Mouse (Mus musculus) stomach, embryonic 15.5 days (tissue): Measurements from ENCODE around the gene Cfd. TPM values are rescaled to one million over a fixed set of nuclear protein-coding genes. Genes with fewer than 3 reads are reported as not detected.

ENCODE experiments used
- ATAC-seq: fragments of 200-750 bp; cut with Nextera tagmentation; 2 replicates; pipeline ENCODE4 v1.8.0; 2017; ENCODE audit warnings: low read depth, moderate number of reproducible peaks, moderate TSS enrichment; ENCODE audit not compliant: insufficient read depth, low FRiP score
- H3K27ac ChIP-seq: fragments of 300-500 bp; sonication (generic); 2 replicates; pipeline ENCODE4 v1.5.1; 2015; ENCODE audit warnings: mild to moderate bottlenecking, inconsistent platforms
- H3K27me3 ChIP-seq: fragments of 300-500 bp; sonication (generic); replicated peaks from 2 replicates; pipeline ENCODE4 v1.6.1; 2015; ENCODE audit warnings: inconsistent platforms
- H3K36me3 ChIP-seq: fragments of 300-500 bp; sonication (generic); 2 replicates; pipeline ENCODE4 v1.6.1; 2015; ENCODE audit warnings: inconsistent platforms
- H3K4me1 ChIP-seq: fragments of 300-500 bp; sonication (generic); 2 replicates; pipeline ENCODE4 v1.6.1; 2015; ENCODE audit warnings: inconsistent platforms
- H3K4me2 ChIP-seq: fragments of 300-500 bp; sonication (generic); 2 replicates; pipeline ENCODE4 v1.6.1; 2015; ENCODE audit warnings: mild to moderate bottlenecking, inconsistent platforms
- H3K4me3 ChIP-seq: fragments of 300-500 bp; sonication (generic); replicated peaks from 2 replicates; pipeline ENCODE4 v1.5.1; 2015; ENCODE audit warnings: inconsistent platforms
- H3K9ac ChIP-seq: fragments of 300-500 bp; sonication (generic); 2 replicates; pipeline ENCODE4 v1.6.1; 2015; ENCODE audit warnings: inconsistent platforms
- H3K9me3 ChIP-seq: fragments of 300-500 bp; sonication (generic); 2 replicates; pipeline ENCODE4 v1.6.1; 2016; ENCODE audit warnings: inconsistent platforms
- WGBS: fragments of 180-500 bp; shearing (Covaris S2); methylation state at CpG from one replicate; pipeline ENCODE4 v1.1.7; 2015; 5-methylcytosine and 5-hydroxymethylcytosine counted together
- polyA plus RNA-seq: library from polyadenylated mRNA; unstranded; fragments of >200 nt; fragmentation: Nextera tagmentation; extraction: Ambion mirVana; gene quantifications from 2 replicates; pipeline ENCODE4 v1.2.1, GENCODE M21; 2015

The Cfd gene
- polyA plus RNA-seq, 1 experiment from 2014 or later, result not detected

GRCm38 (mm10) chr10:79932736-79933135, 42.1 kb downstream of the Cfd start:
- Histone ChIP-seq H3K36me3 (peaks cover 8% of the 10 kb centered on the region; the same call in 1 of the 2 replicates), H3K4me1 (peaks cover 63% of the 10 kb centered on the region), H3K4me2 (peak overlapping the region; percentile 2; the same call in 1 of the 2 replicates), H3K9me3 (no peaks in the 10 kb centered on the region), H3K27me3 (no peaks in the 10 kb centered on the region), H3K27ac (peak overlapping the region; percentile 62; the same call in 1 of the 2 replicates), H3K4me3 (no peak overlapping the region), H3K9ac (no peak overlapping the region)
- no peak for ATAC-seq
- WGBS, result 24% methylated on average over 8 of the region's 8 CpGs

- ATAC-seq, result no peak
- H3K4me2 ChIP-seq, result peak overlapping the region; percentile 2; the same call in 1 of the 2 replicates
- no peak overlapping the region for H3K4me3 ChIP-seq
- peaks cover 8% of the 10 kb centered on the region; the same call in 1 of the 2 replicates for H3K36me3 ChIP-seq
- WGBS, result 54% methylated on average over 9 of the region's 9 CpGs
- H3K9me3 ChIP-seq, result no peaks in the 10 kb centered on the region
- H3K4me1 ChIP-seq, result peaks cover 64% of the 10 kb centered on the region
- H3K9ac ChIP-seq, result no peak overlapping the region
- peak overlapping the region; percentile 62; the same call in 1 of the 2 replicates for H3K27ac ChIP-seq
- no peaks in the 10 kb centered on the region for H3K27me3 ChIP-seq
Observed at GRCm38 (mm10) chr10:79933145-79933679, 42.6 kb downstream of the Cfd start.

- peaks cover 62% of the 10 kb centered on the region for H3K4me1 ChIP-seq
- no peaks in the 10 kb centered on the region for H3K9me3 ChIP-seq
- no peaks in the 10 kb centered on the region for H3K27me3 ChIP-seq
- WGBS, result 74% methylated on average over 6 of the region's 6 CpGs
- H3K36me3 ChIP-seq, result peaks cover 8% of the 10 kb centered on the region; the same call in 1 of the 2 replicates
- no peak for ATAC-seq
- no peak overlapping the region for H3K4me3 ChIP-seq
- H3K4me2 ChIP-seq, result 0 out of 2 replicates have a peak overlapping the region, but pooled peaks have one; percentile 4
- peak overlapping the region; percentile 62 for H3K27ac ChIP-seq
- no peak overlapping the region for H3K9ac ChIP-seq
Observed at GRCm38 (mm10) chr10:79933861-79934260, 43.2 kb downstream of the Cfd start.

GRCm38 (mm10) chr10:79934272-79934721, 43.6 kb downstream of the Cfd start:
- Histone ChIP-seq H3K27ac (peak overlapping the region; percentile 62), H3K4me1 (peaks cover 58% of the 10 kb centered on the region), H3K9ac (no peak overlapping the region), H3K4me3 (no peak overlapping the region), H3K36me3 (peaks cover 8% of the 10 kb centered on the region; the same call in 1 of the 2 replicates), H3K9me3 (no peaks in the 10 kb centered on the region), H3K27me3 (no peaks in the 10 kb centered on the region), H3K4me2 (0 out of 2 replicates have a peak overlapping the region, but pooled peaks have one; percentile 4)
- ATAC-seq, result no peak
- 44% methylated on average over 13 of the region's 13 CpGs for WGBS

- Histone ChIP-seq H3K27ac (no peak overlapping the region), H3K4me3 (no peak overlapping the region), H3K4me2 (no peak overlapping the region), H3K4me1 (peaks cover 54% of the 10 kb centered on the region), H3K9me3 (no peaks in the 10 kb centered on the region), H3K9ac (no peak overlapping the region), H3K36me3 (peaks cover 8% of the 10 kb centered on the region; the same call in 1 of the 2 replicates), H3K27me3 (no peaks in the 10 kb centered on the region)
- no peak for ATAC-seq
- 82% methylated on average over 16 of the region's 16 CpGs for WGBS
Observed at GRCm38 (mm10) chr10:79934794-79935569, 44.3 kb downstream of the Cfd start.

GRCm38 (mm10) chr10:79936284-79936910, 45.7 kb downstream of the Cfd start:
- H3K4me3 ChIP-seq, result no peak overlapping the region
- no peaks in the 10 kb centered on the region for H3K27me3 ChIP-seq
- 59% methylated on average over 10 of the region's 10 CpGs for WGBS
- peaks cover 8% of the 10 kb centered on the region; the same call in 1 of the 2 replicates for H3K36me3 ChIP-seq
- peak overlapping the region; percentile 26 for H3K4me2 ChIP-seq
- peak overlapping the region; percentile 63 for H3K27ac ChIP-seq
- H3K4me1 ChIP-seq, result peaks cover 53% of the 10 kb centered on the region
- ATAC-seq, result no peak
- H3K9me3 ChIP-seq, result no peaks in the 10 kb centered on the region
- no peak overlapping the region for H3K9ac ChIP-seq

- H3K27me3 ChIP-seq, result no peaks in the 10 kb centered on the region
- no peak overlapping the region for H3K9ac ChIP-seq
- H3K4me2 ChIP-seq, result peak overlapping the region; percentile 26
- peaks cover 47% of the 10 kb centered on the region for H3K4me1 ChIP-seq
- H3K9me3 ChIP-seq, result no peaks in the 10 kb centered on the region
- peaks cover 5% of the 10 kb centered on the region; the same call in 1 of the 2 replicates for H3K36me3 ChIP-seq
- no peak overlapping the region for H3K4me3 ChIP-seq
- peak; percentile 36; the same call in 1 of the 2 replicates for ATAC-seq
- peak overlapping the region; percentile 63 for H3K27ac ChIP-seq
- WGBS, result 54% methylated on average over 27 of the region's 27 CpGs
Observed at GRCm38 (mm10) chr10:79936911-79937441, 46.3 kb downstream of the Cfd start.

GRCm38 (mm10) chr10:79937775-79938526, 47.3 kb downstream of the Cfd start:
- no peaks in the 10 kb centered on the region for H3K9me3 ChIP-seq
- H3K9ac ChIP-seq, result no peak overlapping the region
- H3K36me3 ChIP-seq, result peaks cover 5% of the 10 kb centered on the region; the same call in 1 of the 2 replicates
- H3K4me2 ChIP-seq, result no peak overlapping the region
- WGBS, result 71% methylated on average over 11 of the region's 11 CpGs
- no peaks in the 10 kb centered on the region for H3K27me3 ChIP-seq
- no peak for ATAC-seq
- H3K4me1 ChIP-seq, result peaks cover 40% of the 10 kb centered on the region
- H3K4me3 ChIP-seq, result no peak overlapping the region
- H3K27ac ChIP-seq, result 0 out of 2 replicates have a peak overlapping the region, but pooled peaks have one; percentile 9

- ATAC-seq, result no peak
- Histone ChIP-seq H3K9ac (no peak overlapping the region), H3K36me3 (peaks cover 5% of the 10 kb centered on the region; the same call in 1 of the 2 replicates), H3K9me3 (no peaks in the 10 kb centered on the region), H3K4me1 (peaks cover 44% of the 10 kb centered on the region), H3K4me2 (no peak overlapping the region), H3K27ac (no peak overlapping the region), H3K27me3 (no peaks in the 10 kb centered on the region), H3K4me3 (no peak overlapping the region)
- 52% methylated on average over 7 of the region's 7 CpGs for WGBS
Observed at GRCm38 (mm10) chr10:79940749-79941148, 50.1 kb downstream of the Cfd start.
